Mouse (Mus musculus) retina, embryonic 14.5 days (tissue): ENCODE measurements around the gene Rnf121.
"Not testable (repeated sequence)": the region's sequence is repeated elsewhere in the genome, so short reads cannot be mapped to it uniquely, and the experiment has no call there.

Experiments
- DNase-seq: peaks from one replicate; pipeline ENCODE4 v3.0.0-alpha.2; 2015; ENCODE audit warnings: low spot score

The Rnf121 gene

GRCm38 (mm10) chr7:102064655-102065045 is 619 bp downstream of the Rnf121 start:
- no peak for DNase-seq

DNA sequence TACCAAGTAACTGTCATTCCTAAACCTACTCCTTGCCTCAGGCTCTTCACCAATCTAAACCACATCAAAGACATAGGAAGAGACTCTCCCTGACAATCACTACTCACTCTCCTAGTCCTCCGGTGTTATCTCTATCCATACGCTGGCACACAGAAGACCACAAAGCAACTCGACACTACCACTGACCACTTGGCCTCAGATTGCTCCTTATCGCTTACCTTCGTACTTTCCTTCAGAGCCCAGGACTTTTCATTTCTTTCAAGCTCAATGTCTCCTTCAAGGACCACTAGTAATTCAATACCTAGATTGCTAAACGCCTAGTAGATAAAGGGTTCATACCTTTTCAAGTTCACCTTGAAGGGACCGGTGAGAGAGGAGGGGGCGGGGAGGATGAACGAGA is 1.4 kb downstream of the Rnf121 start:
- no peak for DNase-seq

DNA sequence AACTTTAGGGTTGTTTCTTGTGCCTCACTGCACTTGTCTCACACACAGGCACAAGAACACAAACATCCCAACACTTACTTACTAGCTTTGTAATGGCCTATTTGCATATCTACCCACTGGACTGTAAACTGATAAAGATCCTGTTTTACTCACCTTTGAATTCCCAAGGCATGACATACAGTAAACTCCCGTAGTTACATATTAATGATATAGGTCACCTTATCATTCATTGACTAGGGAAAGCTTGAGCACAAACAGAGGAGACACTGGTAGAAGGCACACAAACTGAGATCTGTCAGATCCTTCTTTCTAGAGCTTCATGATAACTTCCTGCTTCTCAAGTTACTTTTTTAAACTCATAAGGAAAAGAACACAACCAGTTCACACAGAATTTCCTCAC is 3.1 kb downstream of the Rnf121 start:
- DNase-seq, result no peak

DNA sequence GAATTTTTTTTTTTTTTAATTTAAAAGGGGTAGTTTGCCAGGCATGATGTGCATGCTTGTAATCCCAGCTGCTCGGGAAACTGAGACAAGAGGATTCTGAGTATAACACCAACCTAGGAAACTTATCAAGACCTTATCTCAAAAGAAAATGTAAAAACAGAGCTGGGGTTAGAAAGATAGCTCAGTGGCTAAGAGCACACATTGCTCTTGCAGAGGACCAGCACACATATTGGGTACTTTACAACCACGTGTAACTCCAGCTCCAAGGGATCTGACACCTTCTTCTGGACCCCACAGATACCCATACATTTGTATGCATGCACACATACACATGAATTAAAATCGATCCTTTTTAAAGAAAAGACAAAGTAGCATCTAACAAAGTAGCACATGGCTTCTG is 3.9 kb downstream of the Rnf121 start:
- no peak for DNase-seq

DNA sequence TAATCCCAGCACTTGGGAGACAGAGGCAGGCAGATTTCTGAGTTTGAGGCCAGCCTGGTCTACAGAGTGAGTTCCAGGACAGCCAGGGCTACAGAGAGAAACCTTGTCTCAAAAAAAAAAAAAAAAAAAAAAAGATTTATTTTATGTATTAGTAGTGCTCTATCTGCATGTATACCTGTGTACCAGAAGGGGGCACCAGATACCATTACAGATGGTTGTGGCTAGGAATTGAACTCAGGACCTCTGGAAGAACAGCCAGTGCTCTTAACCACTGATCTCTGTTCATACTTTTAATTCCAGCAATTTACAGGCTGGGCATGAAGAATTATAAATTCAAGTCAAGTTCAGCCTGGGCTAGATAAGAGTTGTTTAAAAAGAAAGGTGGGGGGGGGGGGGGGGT is 16.7 kb downstream of the Rnf121 start:
- DNase-seq, result not testable (repeated sequence)

GRCm38 (mm10) chr7:102042314-102042713 is 23.0 kb downstream of the Rnf121 start:
- DNase-seq, result no peak

- no peak for DNase-seq
These were observed 28.0 kb downstream of the Rnf121 start for GRCm38 (mm10) chr7:102037318-102037717.

- no peak for DNase-seq
These were observed 29.7 kb downstream of the Rnf121 start for GRCm38 (mm10) chr7:102035534-102035933.

GRCm38 (mm10) chr7:102034904-102035303 is 30.4 kb downstream of the Rnf121 start:
- DNase-seq, result no peak

DNA sequence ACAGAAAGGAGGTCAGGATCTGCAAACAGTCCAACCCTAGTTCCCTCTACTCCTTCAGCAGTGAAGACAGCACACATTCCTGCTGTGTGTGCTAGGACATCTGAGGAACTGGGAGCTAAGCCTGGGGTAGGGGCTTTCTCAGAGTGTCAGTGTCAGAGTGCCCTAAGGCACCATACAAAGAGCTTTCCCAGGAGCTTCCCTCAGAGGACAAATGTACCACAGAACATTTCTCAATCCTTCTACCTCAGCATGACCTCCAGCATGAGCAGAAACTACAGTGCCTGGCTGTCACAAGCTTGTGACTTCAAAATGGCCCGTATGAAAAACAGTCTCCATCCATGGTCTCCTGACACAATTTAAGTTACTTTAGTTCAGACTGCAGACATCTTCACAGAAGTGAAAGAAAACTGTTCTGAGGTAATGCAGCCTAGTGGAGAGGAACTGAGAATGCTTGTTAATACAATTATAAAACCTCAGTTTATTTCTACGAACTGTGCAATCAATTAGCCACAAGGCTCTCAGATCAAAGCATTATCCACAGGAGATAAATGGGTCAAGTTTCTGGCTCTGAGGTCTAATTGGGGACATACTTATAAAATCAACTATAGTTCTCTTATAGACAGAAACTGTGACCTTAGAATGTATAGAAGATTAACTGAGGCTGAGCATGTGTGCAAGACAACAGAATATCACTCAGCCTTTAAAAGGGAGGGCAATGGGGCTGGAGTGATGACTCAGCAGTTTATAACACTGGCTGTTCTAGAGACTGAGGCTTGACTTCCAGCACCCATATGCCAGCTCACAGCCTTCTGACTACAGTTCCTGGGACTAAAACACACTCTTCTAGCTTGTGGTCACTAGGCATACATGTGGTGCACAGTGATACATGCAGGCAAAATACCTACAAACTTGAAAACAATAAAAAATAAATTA is 39.8 kb downstream of the Rnf121 start:
- peak; percentile 35 for DNase-seq

DNA sequence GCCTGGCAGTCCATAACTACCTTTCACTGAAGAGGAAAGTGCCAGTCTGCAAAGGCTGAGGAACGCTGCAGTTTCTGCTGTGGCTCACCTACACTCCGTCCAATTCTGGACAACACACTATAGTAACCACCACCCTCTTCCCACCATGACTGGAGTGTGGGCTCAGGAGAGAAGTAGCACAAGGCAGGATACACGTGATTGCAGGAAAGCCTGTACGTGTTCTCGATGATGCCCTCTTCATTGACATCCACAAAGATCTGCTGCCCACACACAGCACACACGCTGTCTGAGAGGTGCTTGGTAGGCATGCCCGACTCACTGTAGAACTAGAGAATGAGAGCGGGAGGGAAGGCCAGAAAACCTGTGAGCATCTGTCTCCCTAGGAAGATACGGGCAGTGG is 41.4 kb downstream of the Rnf121 start:
- DNase-seq, result no peak

DNA sequence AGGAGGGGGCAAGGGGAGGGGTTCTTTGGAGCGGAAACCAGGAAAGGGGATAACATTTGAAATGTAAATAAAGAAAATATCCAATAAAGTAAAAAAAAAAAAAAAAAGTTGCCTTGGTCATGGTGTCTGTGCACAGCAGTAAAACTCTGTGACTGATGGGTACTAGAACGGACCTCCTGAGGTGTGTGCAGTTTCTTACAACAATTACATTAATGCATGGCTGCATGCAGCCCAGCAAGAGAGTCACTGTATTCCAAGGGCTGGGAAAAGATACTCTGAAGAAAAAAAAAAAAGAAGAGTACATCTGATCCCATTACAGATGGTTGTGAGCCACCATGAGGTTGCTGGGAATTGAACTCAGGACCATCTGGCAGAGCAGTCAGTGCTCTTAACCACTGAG is 44.3 kb downstream of the Rnf121 start:
- not testable (repeated sequence) for DNase-seq

DNA sequence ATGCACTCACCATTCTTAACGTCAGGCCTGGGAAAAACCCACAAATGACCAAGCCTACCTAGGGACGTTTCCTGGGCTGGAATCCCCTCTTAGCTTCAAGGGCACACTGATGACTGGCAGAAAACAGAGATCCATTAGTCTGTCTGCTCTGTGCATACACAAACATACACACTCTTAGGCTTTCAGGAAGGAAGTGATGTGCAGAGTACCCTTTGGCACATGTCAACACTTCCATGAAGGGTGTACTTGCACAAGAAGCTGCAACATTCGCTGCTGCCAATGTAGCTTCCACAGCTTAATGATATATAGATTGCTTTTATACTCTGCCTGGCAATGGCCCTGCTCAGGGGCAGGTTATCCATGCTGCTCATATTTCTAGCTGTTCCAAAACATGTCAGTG is 45.9 kb downstream of the Rnf121 start:
- DNase-seq, result no peak

DNA sequence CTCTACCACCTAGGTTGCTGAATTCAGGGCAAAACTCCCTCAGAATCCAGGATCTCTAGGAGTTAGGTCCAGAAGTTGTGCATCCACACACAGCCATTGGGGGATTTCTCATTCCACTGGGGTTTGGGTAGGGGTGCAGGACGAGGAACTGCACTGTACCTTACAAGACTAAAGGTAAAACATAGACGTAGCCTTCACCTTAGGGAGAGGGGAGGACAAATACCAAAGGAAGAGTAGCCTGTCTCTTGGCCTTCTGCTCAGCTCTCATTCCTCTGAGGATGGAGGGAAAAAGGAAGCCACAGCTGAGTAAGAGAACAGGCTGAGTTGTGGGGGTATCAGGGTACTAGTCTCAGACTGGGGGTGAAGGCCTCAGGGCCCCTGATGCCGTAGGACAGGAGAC is 46.7 kb downstream of the Rnf121 start, which contains the start of gene Il18bp:
Il18bp (minus strand) TSS at position 101 of the 400 bp plus-strand sequence.
- DNase-seq, result no peak

DNA sequence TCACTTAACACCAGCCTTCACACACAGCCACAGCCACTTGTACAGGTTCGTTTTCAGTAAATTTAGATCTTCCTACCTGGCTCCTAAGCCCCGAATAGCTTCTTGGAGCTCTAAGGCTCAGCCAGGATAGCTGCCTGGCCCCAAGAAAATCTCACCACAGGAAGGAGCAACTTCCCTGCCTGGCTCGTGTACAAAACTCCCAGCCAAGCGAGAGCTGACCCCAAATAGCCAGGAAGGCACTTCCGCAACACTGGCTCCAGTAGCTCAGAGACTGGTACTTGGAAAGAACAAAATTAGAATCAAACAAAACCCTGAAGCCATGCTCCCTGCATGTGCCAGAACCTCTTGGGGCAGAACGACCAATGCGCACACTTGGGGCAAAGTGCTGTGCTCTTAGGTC is 47.2 kb downstream of the Rnf121 start:
- no peak for DNase-seq

- no peak for DNase-seq
These were observed 47.8 kb downstream of the Rnf121 start for GRCm38 (mm10) chr7:102017452-102017851.

GRCm38 (mm10) chr7:102016936-102017335 is 48.3 kb downstream of the Rnf121 start:
- DNase-seq, result no peak

DNA sequence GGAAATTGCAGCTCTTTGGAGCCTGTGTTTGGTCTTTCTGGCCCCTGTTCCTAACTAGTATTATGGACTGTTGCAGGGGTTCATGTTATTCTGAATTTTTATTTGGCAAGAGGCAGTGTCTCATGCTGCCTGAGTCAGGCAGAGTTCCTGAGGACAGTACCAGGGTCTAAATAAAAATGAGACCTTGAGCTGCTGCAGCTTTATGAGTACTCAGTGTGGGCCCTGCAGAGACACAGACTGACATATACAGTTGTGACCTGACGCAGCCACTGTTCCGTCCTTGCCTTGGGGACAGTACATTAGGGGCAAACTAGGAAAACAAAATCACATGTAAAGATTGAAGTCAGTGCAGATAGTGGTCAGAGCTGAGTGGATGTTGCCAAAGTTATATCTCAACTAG is 50.3 kb downstream of the Rnf121 start:
- no peak for DNase-seq

GRCm38 (mm10) chr7:102013416-102013815 is 51.9 kb downstream of the Rnf121 start:
- DNase-seq, result no peak

- DNase-seq, result no peak
These were observed 53.4 kb downstream of the Rnf121 start for GRCm38 (mm10) chr7:102011855-102012254.

GRCm38 (mm10) chr7:102006520-102006919 is 58.7 kb downstream of the Rnf121 start:
- DNase-seq, result no peak

GRCm38 (mm10) chr7:102000921-102001630 is 64.2 kb downstream of the Rnf121 start:
- DNase-seq, result no peak

DNA sequence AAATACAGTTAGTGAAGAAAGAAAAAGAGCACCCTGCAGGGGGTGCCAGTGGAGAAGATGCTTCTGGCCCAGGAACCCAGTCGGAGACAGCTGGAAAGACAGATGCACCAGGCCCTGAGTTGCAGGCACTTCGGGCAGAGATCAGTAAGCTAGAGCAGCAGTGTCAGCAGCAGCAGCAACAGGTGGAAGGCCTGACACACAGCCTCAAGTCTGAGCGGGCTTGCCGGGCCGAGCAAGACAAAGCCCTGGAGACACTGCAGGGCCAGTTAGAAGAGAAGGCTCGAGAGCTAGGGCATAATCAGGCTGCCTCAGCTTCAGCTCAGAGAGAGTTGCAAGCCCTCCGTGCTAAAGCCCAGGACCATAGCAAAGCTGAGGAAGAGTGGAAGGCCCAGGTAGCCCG is 65.0 kb downstream of the Rnf121 start:
- DNase-seq, result no peak
